Mouse (Mus musculus) cortical plate, adult 2 months (tissue): ENCODE data around the gene 1700029F12Rik. TPM values are rescaled to one million over a fixed set of nuclear protein-coding genes. Genes with fewer than 3 reads are reported as not detected.

Source experiments
- H3K27ac ChIP-seq: fragments of 200-500 bp; 2 replicates; pipeline ENCODE4 v1.5.1; 2012; ENCODE audit warnings: low read length, control low read depth, inconsistent platforms; ENCODE audit not compliant: insufficient read depth
- H3K4me1 ChIP-seq: fragments of 200-500 bp; 2 replicates; pipeline ENCODE4 v1.6.1; 2011; ENCODE audit warnings: low read length; ENCODE audit not compliant: control insufficient read depth, insufficient read depth
- H3K4me3 ChIP-seq: fragments of 200-500 bp; 2 replicates; pipeline ENCODE4 v1.5.1; 2011; ENCODE audit warnings: mild to moderate bottlenecking, low read length, control low read depth; ENCODE audit not compliant: insufficient read depth
- CTCF ChIP-seq: fragments of 200-500 bp; IDR thresholded peaks from 2 replicates; pipeline ENCODE4 v1.5.1; 2011; ENCODE audit warnings: mild to moderate bottlenecking, control low read depth, low read length; ENCODE audit not compliant: insufficient read depth; ENCODE audit errors: extremely low read depth
- POLR2A ChIP-seq: fragments of 200-500 bp; IDR thresholded peaks from 2 replicates; pipeline ENCODE4 v1.6.1; 2011; ENCODE audit warnings: mild to moderate bottlenecking, low read length, control low read depth; ENCODE audit not compliant: insufficient read depth; ENCODE audit errors: extremely low read depth
- polyA plus RNA-seq: library from polyadenylated mRNA; depleted of rRNA; stranded (reverse); fragments of >200 nt; gene quantifications from 2 replicates; pipeline ENCODE4 v1.2.3, GENCODE M21; 2012; rRNA removed

The 1700029F12Rik gene
- polyA plus RNA-seq, 1 experiment = not detected

GRCm38 (mm10) chr13:96980561-96980960, 53.6 kb downstream of the 1700029F12Rik start:
- H3K4me3 ChIP-seq = no peak overlapping the region
- H3K27ac ChIP-seq = no peak overlapping the region
- H3K4me1 ChIP-seq = no peaks in the 10 kb centered on the region
- TF ChIP-seq CTCF (no peak), POLR2A (no peak)

- Histone ChIP-seq H3K4me3 (no peak overlapping the region), H3K27ac (no peak overlapping the region), H3K4me1 (no peaks in the 10 kb centered on the region)
- no peak for TF ChIP-seq CTCF
- TF ChIP-seq POLR2A = no peak
Measured at GRCm38 (mm10) chr13:96976986-96977595, 57.1 kb downstream of the 1700029F12Rik start.

GRCm38 (mm10) chr13:96973318-96973717, 60.8 kb downstream of the 1700029F12Rik start:
- H3K4me1 ChIP-seq = no peaks in the 10 kb centered on the region
- no peak overlapping the region for H3K27ac ChIP-seq
- TF ChIP-seq CTCF (no peak), POLR2A (no peak)
- H3K4me3 ChIP-seq = no peak overlapping the region

Other genes with a start within 250 kb of the 1700029F12Rik start
- 11.6 and 13.1 TPM in 2 replicates for gene Gcnt4, start 109.7 kb downstream of the 1700029F12Rik start, polyA plus RNA-seq
- gene Fam169a, start 32.9 kb upstream of the 1700029F12Rik start, polyA plus RNA-seq = 20.1 and 21.7 TPM in 2 replicates
- gene Gm6169, start 64.9 kb upstream of the 1700029F12Rik start, polyA plus RNA-seq = 0.56 and 0.59 TPM in 2 replicates
- 33.2 and 37.3 TPM in 2 replicates for gene Gfm2, start 103.6 kb upstream of the 1700029F12Rik start, polyA plus RNA-seq
- 44.3 and 55.4 TPM in 2 replicates for gene Nsa2, start 103.6 kb upstream of the 1700029F12Rik start, polyA plus RNA-seq
- gene Hexb, start 164.0 kb upstream of the 1700029F12Rik start, polyA plus RNA-seq = 160 and 173 TPM in 2 replicates
- 284 and 308 TPM in 2 replicates for gene Enc1, start 206.7 kb upstream of the 1700029F12Rik start, polyA plus RNA-seq